Mouse (Mus musculus): Measurements from ENCODE around the gene Nmt1.

Nmt1 gene

DNA sequence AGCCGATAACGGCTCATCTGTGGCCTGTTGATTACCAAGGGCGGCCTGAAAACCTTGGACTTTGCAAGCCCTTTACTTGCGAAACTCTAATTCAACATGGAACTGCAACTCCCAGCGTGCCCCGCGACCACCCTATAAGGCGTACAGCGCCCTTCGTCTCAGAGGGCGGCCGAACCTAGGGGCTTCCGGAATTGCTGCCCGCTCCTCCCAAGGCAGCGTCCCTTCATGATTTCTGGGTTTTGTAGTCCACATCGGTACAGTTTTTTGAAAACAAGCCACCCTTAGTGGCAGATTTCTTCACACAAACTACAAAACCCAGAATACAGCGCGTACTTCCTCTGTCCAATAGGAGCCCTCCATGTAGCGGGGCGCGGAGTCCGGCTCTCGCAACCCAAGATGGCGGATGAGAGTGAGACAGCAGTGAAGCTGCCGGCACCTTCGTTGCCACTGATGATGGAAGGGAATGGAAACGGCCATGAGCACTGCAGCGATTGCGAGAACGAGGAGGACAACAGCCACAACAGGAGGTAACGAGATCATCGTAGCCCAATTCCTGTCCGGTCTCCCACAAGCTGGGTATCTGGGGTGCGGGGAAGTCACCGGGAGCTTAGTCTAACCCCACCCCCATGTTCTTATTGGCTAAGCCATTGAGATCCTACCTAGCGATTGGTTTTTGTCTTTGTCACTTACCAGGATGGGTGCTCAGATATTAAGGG is at the start of gene Nmt1, which contains the start of gene Dcakd:
TSS of gene Nmt1 (plus strand) at position 15 of the 716 bp plus-strand sequence.
TSS of gene Dcakd (minus strand) at position 158 of the 716 bp plus-strand sequence.
- DNase-seq (ENCODE audit: low read depth, low spot score), result peak; percentile 99

- DNase-seq (ENCODE audit: low read depth, low spot score), result no peak
These were observed 46.7 kb upstream of the Nmt1 start for GRCm38 (mm10) chr11:102981151-102981890.

DNA sequence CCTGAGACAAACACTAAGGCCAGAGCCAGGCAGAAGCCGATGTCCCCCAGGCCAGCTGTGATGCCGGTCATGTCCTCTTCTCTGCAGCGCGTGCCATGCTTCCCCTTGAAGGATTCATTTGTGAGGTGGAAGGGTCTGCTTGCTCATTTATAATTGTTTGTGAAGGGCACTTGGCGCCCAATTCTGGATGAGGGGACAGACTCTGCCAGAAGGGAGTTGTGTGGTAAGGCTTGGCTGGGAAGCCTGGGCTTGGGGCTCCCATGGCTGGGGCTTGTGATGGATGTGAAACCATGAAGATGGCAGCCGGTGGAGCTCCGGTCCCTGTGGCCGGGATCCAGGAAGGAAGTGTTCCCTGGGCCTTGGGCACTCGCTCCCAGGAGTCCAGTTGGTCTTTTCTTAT is 43.9 kb upstream of the Nmt1 start:
- DNase-seq (ENCODE audit: low read depth, low spot score), result no peak

GRCm38 (mm10) chr11:102984615-102985014 is 43.4 kb upstream of the Nmt1 start:
- DNase-seq (ENCODE audit: low read depth, low spot score), result no peak

GRCm38 (mm10) chr11:102985160-102985559 is 42.8 kb upstream of the Nmt1 start:
- no peak for DNase-seq (ENCODE audit: low read depth, low spot score)

DNA sequence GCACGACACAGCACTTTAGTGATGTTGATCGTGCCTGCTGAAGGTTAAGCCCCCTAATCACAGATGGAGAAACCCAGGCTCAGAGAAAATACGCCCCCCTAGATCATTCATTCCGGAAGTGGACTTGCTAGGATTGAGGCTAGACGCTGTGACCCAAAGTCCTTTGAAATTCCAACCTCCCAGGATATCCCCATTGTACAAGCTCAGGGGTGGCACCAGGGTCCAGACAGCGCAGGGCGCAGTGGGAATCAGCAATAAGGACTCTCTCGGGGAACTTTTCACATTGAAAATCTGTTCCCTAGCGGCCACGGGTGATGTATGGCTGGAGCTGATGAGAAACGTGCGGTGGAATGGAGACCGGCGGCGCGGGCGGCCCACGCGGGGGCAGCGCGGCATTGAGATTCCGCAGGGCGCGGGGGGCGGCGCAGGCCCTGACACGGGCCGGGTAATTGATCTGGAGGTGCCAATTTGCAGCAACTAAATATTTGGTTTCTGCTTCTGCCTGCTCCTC is 38.3 kb upstream of the Nmt1 start:
- no peak for DNase-seq (ENCODE audit: low read depth, low spot score)

DNA sequence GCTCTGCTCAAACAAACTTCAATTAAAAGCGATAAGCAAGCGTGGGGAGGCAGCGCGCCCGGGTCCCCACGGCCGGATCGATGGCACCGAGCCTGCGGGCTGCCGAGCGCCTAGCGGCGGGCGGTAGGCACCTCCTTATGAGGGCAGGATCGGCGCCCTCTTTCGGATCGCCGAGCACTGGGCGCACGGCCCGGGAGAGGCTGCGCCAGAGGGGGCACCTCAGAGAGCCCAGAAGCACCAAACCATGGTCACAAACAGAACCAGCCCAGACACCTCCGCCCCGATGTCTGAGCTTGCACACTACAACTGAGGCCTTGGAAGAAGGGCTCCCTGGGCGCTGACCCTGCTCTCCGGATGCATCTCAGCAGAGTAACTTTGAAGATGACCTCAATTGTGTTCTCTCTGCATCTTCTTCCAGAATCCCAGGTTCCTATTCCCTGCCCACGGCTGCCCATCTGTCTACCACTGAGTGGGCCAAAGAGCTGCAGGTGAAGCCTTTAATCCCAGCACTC is 37.8 kb upstream of the Nmt1 start:
- DNase-seq (ENCODE audit: low read depth, low spot score), result no peak

DNA sequence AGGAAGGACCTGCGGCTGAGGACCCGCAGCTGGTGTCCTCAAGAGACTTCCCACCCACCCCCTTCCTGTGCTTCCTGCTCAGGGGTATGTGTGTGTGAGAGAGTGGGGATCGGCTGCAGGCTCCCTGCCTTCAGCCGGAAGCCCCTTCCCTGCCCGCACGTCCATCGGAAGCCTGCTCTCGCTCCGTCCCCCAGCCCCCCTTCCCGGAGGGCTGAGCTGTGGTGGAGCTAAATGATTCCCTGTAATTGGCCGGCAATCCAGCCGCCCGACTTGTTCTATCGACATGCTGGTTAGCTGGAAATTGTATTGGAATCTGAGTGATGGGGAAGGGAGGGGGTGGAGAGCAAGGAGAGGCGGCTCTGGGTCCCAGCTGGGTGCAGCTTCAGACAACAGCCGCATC is 36.3 kb upstream of the Nmt1 start:
- DNase-seq (ENCODE audit: low read depth, low spot score), result no peak

GRCm38 (mm10) chr11:102992940-102993339 is 35.0 kb upstream of the Nmt1 start:
- DNase-seq (ENCODE audit: low read depth, low spot score), result no peak

DNA sequence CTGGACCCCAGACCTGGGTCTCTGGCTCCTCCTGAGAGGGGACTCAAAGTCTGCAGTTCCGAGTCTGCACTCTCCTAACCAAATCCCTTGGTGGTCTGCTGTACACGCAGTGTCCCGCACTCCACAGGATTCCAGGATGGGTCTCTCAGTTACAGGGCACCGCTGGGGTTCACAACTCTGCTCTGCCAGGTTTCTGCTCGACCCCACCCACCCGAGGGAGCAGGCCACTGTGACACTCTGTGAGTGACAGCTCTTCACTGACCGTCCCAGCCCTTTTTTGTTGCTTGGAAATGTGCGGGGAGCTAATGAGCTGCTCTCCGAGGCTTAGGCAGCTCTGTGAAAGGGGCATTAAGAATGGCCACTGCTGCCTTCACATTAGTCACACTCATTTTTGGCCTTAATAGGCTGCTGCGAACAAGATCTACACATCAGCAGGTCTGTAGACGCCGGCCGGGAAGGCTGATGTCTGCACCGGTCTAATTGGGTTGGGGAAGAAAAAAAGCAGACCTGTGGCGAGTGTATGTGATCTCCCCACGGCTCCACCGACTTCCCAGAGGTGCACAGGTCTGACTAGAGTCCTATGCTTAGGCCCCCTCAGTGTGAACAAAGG is 34.5 kb upstream of the Nmt1 start:
- no peak for DNase-seq (ENCODE audit: low read depth, low spot score)

GRCm38 (mm10) chr11:102994952-102995351 is 33.0 kb upstream of the Nmt1 start:
- no peak for DNase-seq (ENCODE audit: low read depth, low spot score)

DNA sequence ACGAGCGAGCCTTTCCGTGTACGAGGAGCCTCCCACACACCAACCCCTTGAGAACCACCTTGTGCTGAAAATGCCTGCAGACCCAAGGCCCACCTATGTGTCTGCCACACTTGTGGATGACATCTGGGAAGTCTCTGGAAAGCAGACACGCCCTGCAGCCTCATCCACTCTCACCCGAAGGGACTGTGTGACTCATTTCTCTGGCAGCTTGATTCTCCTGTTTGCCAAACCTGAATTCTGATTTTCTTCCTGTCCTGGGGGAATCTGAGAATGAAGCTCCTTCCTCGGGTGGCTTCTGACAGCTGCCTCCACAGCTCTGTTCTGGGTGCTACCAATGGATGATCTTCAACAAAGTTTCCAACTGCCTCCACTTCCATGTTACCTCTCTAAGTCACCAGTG is 31.6 kb upstream of the Nmt1 start:
- no peak for DNase-seq (ENCODE audit: low read depth, low spot score)

DNA sequence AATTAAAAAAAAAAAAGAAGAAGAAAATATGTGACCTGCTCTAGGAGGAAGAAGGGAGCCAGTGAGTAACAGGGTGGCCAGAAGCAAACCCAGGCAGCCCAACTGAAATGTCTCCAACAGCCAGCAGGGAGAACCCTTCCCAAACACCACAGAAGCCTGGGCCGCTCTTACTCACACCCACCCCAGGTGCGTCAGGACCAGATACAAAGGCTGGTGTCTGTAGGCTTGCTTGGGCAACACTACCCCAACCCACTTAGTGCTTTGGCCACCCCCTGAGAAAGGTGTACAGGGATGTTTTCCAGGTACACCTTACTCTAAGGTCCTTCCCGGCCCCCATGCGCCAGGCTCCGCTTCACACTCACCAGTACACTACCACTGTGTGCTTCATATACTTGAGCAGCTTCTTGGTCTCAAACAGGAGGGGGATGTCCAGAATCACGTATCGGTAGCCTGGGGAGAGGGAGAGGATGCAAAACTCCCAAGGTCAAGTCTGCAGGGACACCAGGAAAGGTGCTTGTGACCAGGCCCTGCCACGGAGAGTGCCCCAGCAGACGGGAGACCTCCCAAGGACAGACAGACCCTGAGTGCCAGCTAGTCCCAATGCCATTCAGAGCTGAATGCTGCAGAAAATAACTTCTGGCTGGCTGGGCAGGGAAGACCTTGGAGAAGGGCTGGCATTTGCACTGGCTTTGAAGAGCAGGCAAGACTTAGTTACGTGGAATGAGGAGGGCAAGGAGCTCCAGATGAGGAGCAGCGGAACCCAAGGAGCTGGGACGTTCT is 30.8 kb upstream of the Nmt1 start:
- no peak for DNase-seq (ENCODE audit: low read depth, low spot score)

GRCm38 (mm10) chr11:102998254-102998576 is 29.8 kb upstream of the Nmt1 start:
- no peak for DNase-seq (ENCODE audit: low read depth, low spot score)

DNA sequence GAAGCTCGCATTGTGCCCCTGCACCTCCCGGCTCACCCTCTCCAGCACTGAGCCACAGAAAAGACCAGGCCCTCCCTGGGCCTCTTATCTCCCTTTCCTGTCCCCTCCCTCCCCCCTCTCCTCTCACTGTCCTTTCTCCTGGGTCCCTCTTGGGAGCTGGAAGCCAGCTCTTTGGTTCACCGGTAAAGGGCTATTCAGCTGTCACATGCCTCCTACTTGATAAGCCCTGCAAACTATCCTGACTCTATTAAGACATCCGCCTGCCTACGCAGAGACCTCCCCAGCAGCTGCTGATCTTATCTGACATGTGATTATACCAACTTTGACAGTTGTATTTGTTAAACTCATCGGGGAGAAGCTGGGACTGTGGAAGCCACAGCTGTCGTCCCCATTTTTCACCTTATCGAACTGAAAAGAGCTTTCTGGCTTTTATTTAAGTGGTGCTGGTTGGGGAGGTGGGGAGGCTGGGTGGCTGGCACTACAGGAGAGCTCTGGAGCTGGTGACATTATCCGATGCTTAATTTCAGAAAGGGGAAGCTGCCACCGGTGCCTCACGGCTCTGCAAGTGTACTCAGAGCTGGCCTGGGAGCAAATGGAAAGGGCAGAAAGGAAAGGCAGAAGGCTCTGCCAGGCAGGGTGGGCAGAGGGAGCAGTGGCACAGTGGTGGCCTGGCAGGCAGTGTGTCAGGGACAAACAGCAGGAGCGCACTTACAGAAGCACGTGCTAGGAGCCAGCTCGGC is 29.2 kb upstream of the Nmt1 start:
- no peak for DNase-seq (ENCODE audit: low read depth, low spot score)

GRCm38 (mm10) chr11:102999317-102999970 is 28.5 kb upstream of the Nmt1 start:
- no peak for DNase-seq (ENCODE audit: low read depth, low spot score)

GRCm38 (mm10) chr11:103000111-103000510 is 27.9 kb upstream of the Nmt1 start:
- no peak for DNase-seq (ENCODE audit: low read depth, low spot score)

- DNase-seq (ENCODE audit: low read depth, low spot score), result no peak
These were observed 26.9 kb upstream of the Nmt1 start for GRCm38 (mm10) chr11:103001063-103001462.

DNA sequence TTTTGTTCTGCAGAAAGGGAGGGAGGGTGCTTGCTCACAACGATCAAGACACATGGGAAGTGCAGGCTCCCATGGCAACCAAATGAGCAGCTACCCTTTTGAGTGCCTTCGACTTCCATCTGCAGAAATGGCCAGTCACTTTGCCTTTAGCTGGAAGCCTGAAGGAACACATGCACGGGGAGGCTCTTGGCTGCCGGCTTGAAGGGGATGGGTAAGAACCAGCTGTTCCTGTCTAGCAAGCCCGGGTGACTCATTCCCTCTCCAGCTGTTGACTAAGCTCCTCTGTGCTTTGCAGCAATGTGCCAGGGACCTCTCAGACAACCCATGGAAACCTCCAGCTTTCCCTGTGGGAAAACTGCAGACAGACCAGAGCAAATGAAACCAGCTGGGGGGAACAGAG is 24.8 kb upstream of the Nmt1 start:
- DNase-seq (ENCODE audit: low read depth, low spot score), result peak; percentile 90

DNA sequence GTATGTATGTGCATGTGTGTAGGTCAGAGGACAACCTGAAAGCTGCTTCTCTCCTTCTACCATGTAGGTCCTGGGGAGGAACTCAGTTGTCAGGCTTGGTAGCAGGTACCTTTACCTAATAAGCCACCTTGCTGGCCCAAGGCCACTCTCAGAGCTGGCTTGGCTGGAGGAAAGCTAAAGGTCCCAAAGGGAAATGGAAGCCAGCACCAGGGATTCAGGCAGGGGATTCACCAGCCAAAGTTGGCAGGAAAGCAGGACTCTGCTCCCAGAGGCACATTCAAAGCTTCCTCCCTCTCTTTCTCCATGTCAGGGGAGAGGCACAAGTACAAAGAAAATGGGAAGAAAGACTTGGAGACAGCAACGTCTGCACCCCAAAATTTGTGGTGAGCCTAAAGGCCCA is 23.1 kb upstream of the Nmt1 start:
- DNase-seq (ENCODE audit: low read depth, low spot score), result no peak
